Mouse (Mus musculus): ENCODE measurements around the gene Filip1.

DNA sequence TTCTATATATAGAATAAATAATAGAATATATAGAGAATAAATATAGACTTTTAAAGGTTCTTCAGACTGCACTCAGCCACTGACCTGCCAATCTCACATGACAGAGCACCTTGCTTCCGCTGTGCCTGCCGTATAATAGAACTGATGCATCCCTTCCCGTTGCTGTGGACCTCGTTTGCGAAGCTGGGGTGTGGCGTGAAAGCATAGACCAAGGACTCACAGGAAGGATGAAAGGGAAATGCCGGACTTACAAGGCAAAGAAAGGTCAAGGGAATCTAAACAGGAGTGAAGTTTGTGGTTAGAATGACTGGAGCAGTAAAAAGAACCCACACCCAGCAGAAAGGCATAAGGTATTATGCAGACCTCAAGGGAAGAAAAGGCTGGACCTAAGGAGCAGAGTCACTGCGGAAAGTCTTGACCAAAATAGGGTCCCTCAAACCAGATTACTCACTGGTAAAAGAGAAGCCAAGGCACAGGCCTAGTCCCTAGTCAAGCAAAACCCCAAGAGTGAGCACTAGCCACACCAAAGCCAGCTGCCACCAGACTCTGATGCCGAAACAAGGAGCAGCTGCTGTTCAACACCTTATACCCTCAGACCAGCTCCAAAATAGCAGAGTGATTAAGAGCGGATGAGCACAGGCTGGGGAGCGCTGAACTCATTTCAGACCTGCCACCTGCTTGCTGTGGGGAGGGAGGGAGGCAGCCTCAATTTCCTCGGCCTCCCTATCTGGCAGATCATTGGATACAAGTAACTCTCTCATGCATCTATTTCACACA, 45.8 kb downstream of the Filip1 start:
- TF ChIP-seq EP300 (IDR thresholded peaks at IDR 0.05; ENCODE audit: low read depth in 1 of 2, low read length in 2 of 2) = no peak
- no peak for TF ChIP-seq POLR2A (IDR thresholded peaks at IDR 0.05; ENCODE audit: control insufficient read depth in 1 of 2, insufficient read depth in 1 of 2, low read depth in 1 of 2, low read length in 2 of 2, poor library complexity in 1 of 2)
- TF ChIP-seq CTCF (IDR thresholded peaks at IDR 0.05 in 2 of 3, conservative IDR thresholded peaks at IDR 0.05 in 1 of 3; ENCODE audit: control insufficient read depth in 1 of 3, insufficient read depth in 1 of 3, low read depth in 2 of 3, low read length in 3 of 3, poor library complexity in 1 of 3, severe bottlenecking in 1 of 3) = no peak
- TF ChIP-seq KAT2A (conservative IDR thresholded peaks at IDR 0.05; ENCODE audit: low read depth, low read length) = no peak
- no peak for TF ChIP-seq TCF12 (IDR thresholded peaks at IDR 0.05; ENCODE audit: low read depth, low read length)
- no peak for TF ChIP-seq MAZ (IDR thresholded peaks at IDR 0.05; ENCODE audit: low read depth, low read length)
- no peak for TF ChIP-seq ZNF384 (IDR thresholded peaks at IDR 0.05; ENCODE audit: low read depth, low read length)
- no peak for TF ChIP-seq MXI1 (IDR thresholded peaks at IDR 0.05; ENCODE audit: low read depth, low read length)
- no peak for TF ChIP-seq SMC3 (IDR thresholded peaks at IDR 0.05; ENCODE audit: low read depth, low read length)
- no peak for TF ChIP-seq TAL1 (IDR thresholded peaks at IDR 0.05; ENCODE audit: low read length)
- TF ChIP-seq TBP (IDR thresholded peaks at IDR 0.05; ENCODE audit: low read depth, low read length) = no peak

Measured in MEL (cell line).